Mouse (Mus musculus): ENCODE data around the gene Atg7. TPM values are rescaled to one million over a fixed set of nuclear protein-coding genes. Genes with fewer than 3 reads are reported as not detected.
"Not testable (repeated sequence)": the region's sequence is repeated elsewhere in the genome, so short reads cannot be mapped to it uniquely, and the experiment has no call there.

The Atg7 gene
- total RNA-seq, 2 experiments from 2014 or later, result 7.5 to 10.3 TPM

DNA sequence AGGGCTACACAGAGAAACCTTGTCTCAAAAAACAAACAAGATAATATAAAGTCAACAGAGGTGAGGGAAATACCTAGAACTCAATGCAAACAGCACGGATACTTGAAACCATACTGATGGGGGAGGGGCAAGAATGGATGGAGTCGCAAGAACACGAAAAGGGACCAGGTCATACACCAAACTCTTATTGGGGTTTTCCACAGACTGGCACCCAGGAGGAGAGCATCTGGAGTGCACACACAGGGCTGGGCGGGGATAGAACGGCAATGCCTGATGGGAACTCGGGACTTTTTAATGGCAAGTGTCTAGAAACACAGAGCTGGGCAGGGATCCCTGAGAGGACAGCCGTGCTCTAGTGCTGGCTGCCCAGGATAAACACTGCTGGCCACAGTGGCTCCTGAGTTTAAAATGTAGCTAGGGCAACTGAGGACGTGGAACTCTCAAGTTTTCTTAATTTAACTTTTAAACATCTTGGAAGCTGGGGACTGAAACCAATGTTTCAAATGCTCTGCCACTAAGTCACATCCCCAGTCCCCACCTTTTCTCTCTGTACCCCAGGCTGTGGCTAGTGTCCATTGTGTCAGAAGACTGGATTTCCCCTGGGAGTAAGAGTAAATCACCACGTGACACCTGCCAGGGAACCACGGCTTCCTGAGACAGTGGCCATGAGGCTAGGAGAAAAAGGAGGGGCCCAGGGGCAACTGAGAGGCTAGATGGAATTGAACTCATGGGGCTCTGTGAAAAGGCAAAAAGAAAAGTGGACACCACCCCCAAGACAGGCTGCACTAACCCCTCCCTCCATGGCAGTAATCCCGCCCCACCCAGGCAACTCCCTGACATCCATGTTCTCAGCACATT, 243.8 kb downstream of the Atg7 start:
- intact Hi-C loops (cut with DNase I; ENCODE audit: low total_unique reads), result no loop called here
- no peak for DNase-seq

DNA sequence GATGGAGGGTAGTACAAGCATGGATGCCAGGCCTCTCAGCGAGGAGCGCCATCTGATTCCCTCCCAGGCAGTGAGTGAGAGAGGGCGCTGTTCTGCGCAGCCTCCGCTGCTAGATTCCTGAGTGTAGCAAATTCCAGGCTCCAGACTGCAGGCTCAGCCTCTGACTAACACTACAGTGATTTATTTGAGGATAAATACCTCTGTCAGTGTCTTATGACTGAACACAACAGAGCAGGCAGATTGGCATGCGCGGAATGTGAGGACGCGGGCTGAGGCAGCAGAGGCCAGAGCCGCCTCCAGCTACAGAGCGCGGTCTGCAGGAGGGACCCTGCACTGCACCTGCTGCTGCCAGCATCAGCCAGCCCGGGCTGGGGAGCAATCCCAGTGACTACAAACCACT, 246.0 kb downstream of the Atg7 start:
- peak; percentile 87 for DNase-seq
- intact Hi-C loops (cut with DNase I; ENCODE audit: low total_unique reads), result no loop called here

DNA sequence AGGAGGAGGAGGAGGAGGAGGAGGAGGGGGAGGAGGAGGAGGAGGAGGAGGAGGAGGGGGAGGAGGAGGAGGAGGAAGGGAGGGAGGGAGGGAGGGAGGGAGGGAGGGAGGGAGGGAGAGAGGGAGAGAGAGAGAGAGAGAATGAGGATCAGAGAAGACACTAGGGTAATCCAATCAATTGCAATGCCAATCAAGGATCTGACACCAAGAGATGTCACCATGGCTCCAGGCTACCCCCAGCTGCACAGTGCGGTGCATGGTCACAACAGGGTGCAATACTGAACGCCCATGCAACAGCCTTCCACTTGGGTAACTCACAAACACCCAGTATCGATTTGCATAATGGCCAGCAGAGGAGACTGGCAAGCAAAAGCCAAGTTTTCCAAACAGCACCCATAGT, 247.1 kb downstream of the Atg7 start:
- intact Hi-C loops (cut with DNase I; ENCODE audit: low total_unique reads), result not testable (repeated sequence)

GRCm38 (mm10) chr6:114890411-114891115, 247.7 kb downstream of the Atg7 start:
- intact Hi-C loops (cut with DNase I; ENCODE audit: low total_unique reads), result no loop called here

More for the DNA sequence above, 247.1 kb downstream of the Atg7 start:
- not testable (repeated sequence) for DNase-seq

GRCm38 (mm10) chr6:114891272-114891671, 248.4 kb downstream of the Atg7 start:
- intact Hi-C loops (cut with DNase I; ENCODE audit: low total_unique reads), result no loop called here
- no peak for DNase-seq

More at GRCm38 (mm10) chr6:114890411-114891115, 247.7 kb downstream of the Atg7 start:
- peak; percentile 83 for DNase-seq

DNA sequence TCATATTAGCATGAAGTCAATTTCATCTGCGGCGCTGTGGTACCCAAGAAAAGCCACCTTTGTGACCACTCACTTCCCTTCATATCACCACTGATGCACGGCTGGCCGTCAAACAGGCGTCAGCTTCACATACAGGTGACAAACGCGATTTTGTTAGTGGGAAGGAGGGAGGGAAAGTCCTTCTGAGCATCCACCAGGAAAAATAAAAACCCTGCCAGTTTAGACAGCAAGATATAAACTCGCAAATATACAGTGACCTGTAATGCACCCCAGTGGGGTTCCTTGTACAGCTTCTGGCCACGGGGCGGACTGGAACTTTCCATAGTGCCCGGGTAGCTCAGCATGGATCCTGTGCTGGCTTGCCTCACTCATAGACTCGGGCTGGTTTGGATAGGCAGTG, 248.9 kb downstream of the Atg7 start:
- intact Hi-C loops (cut with DNase I; ENCODE audit: low total_unique reads), result no loop called here
- DNase-seq, result no peak

GRCm38 (mm10) chr6:114892363-114892762, 249.5 kb downstream of the Atg7 start:
- DNase-seq, result no peak
- intact Hi-C loops (cut with DNase I; ENCODE audit: low total_unique reads), result no loop called here

DNA sequence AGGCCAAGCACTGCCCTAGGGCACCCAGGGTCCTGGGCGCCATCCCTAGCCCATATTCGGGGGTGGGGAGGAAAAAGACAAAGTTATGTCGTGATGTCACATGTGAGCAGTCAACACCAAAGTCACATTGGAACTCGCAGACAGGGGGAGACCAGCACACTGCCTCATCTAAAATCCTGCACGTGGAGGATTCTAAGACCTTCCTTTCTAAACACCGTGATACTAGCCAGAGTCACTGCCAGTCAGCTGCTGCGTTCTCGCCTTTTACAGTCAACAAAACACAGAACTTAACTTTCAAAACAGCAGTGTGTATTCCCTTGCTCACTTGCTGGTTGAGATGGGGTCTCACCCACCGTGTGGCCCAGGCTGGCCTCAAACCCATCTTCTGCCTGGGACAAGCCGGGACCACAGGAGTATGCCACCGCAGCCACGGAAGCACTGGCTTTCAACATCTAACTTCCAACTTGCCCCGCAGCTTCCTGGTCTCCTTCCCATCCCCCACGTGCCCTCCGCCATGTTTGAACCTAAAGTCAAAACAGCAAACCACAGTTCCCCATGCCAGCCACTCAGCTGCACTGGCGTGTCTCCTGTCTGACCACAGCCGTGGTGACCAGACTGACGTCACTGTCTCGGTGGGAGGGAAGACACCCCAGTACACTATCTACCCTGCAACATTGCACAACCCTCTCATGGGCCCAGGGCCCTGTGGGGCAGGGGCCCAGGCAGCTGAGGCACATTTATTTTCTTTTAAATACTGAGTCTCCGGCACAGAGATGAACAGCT, 250.7 kb downstream of the Atg7 start:
- intact Hi-C loops (cut with DNase I; ENCODE audit: low total_unique reads), result no loop called here
- DNase-seq, result peak; percentile 68

GRCm38 (mm10) chr6:114894548-114895106, 251.7 kb downstream of the Atg7 start:
- intact Hi-C loops (cut with DNase I; ENCODE audit: low total_unique reads), result no loop called here
- no peak for DNase-seq

DNA sequence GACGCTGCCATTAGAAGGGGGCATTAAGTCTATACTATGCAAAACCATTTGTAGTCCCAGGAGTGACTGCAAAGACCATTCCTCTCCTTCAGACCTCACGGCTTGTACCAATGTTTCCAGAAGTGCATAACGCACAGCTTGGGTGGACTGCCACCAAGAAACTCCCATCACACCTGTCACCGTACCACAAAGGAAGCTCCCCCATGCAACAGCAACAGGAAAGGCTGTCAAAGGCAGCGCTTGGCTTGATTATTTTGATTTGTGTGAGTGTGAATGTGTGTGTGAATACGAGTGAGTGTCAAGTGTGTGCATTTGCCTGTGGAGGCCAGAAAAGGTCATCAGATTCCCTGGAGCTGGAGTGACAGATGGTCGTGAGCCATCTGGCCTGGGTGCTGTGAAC, 252.3 kb downstream of the Atg7 start:
- DNase-seq, result no peak
- intact Hi-C loops (cut with DNase I; ENCODE audit: low total_unique reads), result no loop called here

DNA sequence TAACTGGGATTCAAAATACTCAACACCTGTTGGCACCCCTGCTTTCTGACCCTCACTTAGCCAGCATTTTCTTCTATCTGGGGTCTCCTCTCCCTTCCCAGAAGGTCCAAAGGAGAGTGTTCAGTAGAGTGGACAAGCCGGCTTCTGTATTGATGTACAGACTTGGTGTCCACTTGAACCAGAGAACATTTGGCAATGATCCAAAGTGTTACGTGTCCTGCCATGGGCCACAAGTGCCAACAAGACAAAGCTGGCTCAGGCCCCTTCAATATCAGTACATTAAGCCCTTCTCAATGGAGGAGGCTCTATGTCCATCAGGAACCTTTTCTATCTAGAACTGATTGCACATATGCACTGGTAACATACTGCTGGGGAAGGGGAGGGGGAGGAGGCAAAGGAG, 253.4 kb downstream of the Atg7 start:
- intact Hi-C loops (cut with DNase I; ENCODE audit: low total_unique reads), result no loop called here
- DNase-seq, result no peak

GRCm38 (mm10) chr6:114898949-114899348, 256.1 kb downstream of the Atg7 start:
- intact Hi-C loops (cut with DNase I; ENCODE audit: low total_unique reads), result no loop called here
- DNase-seq, result no peak

GRCm38 (mm10) chr6:114899652-114900051, 256.8 kb downstream of the Atg7 start:
- intact Hi-C loops (cut with DNase I; ENCODE audit: low total_unique reads), result no loop called here
- DNase-seq, result no peak

GRCm38 (mm10) chr6:114900194-114900593, 257.3 kb downstream of the Atg7 start:
- intact Hi-C loops (cut with DNase I; ENCODE audit: low total_unique reads), result no loop called here
- DNase-seq, result no peak

- no peak for DNase-seq
- intact Hi-C loops (cut with DNase I; ENCODE audit: low total_unique reads), result no loop called here
These were observed 258.5 kb downstream of the Atg7 start for GRCm38 (mm10) chr6:114901321-114901824.

GRCm38 (mm10) chr6:114901921-114902320, 259.0 kb downstream of the Atg7 start:
- intact Hi-C loops (cut with DNase I; ENCODE audit: low total_unique reads), result no loop called here
- DNase-seq, result no peak

- intact Hi-C loops (cut with DNase I; ENCODE audit: low total_unique reads), result no loop called here
- no peak for DNase-seq
These were observed 261.3 kb downstream of the Atg7 start for GRCm38 (mm10) chr6:114904233-114904632.

DNA sequence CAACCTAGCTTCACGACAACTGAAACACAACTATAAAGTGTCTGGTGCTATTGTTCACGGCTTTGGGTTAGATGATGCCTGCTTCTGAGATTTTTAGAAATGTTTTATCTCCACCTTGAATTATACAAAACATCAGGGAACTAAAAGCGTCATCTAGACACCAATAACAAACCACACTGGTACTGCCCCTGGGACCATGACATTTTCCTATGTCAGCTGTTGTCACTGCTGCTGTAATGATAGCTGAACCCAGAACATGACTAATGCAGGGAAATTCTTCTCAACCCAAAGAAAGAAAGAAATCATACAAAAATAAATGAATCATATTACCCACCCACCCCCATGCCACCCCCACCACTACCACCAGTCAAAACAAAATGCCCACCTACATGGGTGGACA, 261.9 kb downstream of the Atg7 start:
- intact Hi-C loops (cut with DNase I; ENCODE audit: low total_unique reads), result no loop called here
- no peak for DNase-seq

GRCm38 (mm10) chr6:114905253-114906028, 262.5 kb downstream of the Atg7 start:
- intact Hi-C loops (cut with DNase I; ENCODE audit: low total_unique reads), result no loop called here
- no peak for DNase-seq
